Mouse (Mus musculus) testis, adult 2 months (tissue): ENCODE data around the gene Psmb8. TPM values are rescaled to one million over a fixed set of nuclear protein-coding genes. Genes with fewer than 3 reads are reported as not detected.
"Not testable (repeated sequence)": the region's sequence is repeated elsewhere in the genome, so short reads cannot be mapped to it uniquely, and the experiment has no call there.

ENCODE experiments used
- H3K27ac ChIP-seq: fragments of 200-500 bp; 2 replicates; pipeline ENCODE4 v1.5.1; 2012; ENCODE audit warnings: low read depth, low read length; ENCODE audit not compliant: control insufficient read depth, insufficient read depth
- H3K27me3 ChIP-seq: fragments of 200-500 bp; 2 replicates; pipeline ENCODE4 v1.6.1; 2012; ENCODE audit warnings: mild to moderate bottlenecking, low read length, moderate library complexity; ENCODE audit not compliant: control insufficient read depth, insufficient read depth
- H3K36me3 ChIP-seq: fragments of 200-500 bp; 2 replicates; pipeline ENCODE4 v1.6.1; 2012; ENCODE audit warnings: mild to moderate bottlenecking, low read length; ENCODE audit not compliant: control insufficient read depth, insufficient read depth
- H3K4me1 ChIP-seq: fragments of 200-500 bp; 2 replicates; pipeline ENCODE4 v1.6.1; 2012; ENCODE audit warnings: low read length; ENCODE audit not compliant: control insufficient read depth, insufficient read depth
- H3K4me3 ChIP-seq: fragments of 200-500 bp; 2 replicates; pipeline ENCODE4 v1.5.1; 2012; ENCODE audit warnings: low read depth, mild to moderate bottlenecking, low read length, moderate library complexity, mixed read lengths; ENCODE audit not compliant: control insufficient read depth
- CTCF ChIP-seq: fragments of 200-500 bp; IDR thresholded peaks from 2 replicates; pipeline ENCODE4 v1.5.1; 2012; ENCODE audit warnings: low read depth, mild to moderate bottlenecking, inconsistent platforms, low read length, moderate library complexity; ENCODE audit not compliant: control insufficient read depth, insufficient read depth, insufficient replicate concordance
- POLR2A ChIP-seq: fragments of 200-500 bp; IDR thresholded peaks from 2 replicates; pipeline ENCODE4 v1.6.1; 2012; ENCODE audit warnings: low read depth, mild to moderate bottlenecking, inconsistent platforms, low read length, moderate library complexity; ENCODE audit not compliant: control insufficient read depth
- polyA plus RNA-seq: library from polyadenylated mRNA; depleted of rRNA; stranded (reverse); fragments of >200 nt; gene quantifications from 2 replicates; pipeline ENCODE4 v1.2.3, GENCODE M21; 2012

Psmb8 gene
- polyA plus RNA-seq, 1 experiment, result 2.0 TPM

- Histone ChIP-seq H3K36me3 (no peaks in the 10 kb centered on the region), H3K4me3 (no peak overlapping the region), H3K4me1 (no peaks in the 10 kb centered on the region), H3K27me3 (no peaks in the 10 kb centered on the region), H3K27ac (no peak overlapping the region)
- TF ChIP-seq CTCF (no peak), POLR2A (no peak)
Observed at GRCm38 (mm10) chr17:34225426-34225825, 27.9 kb downstream of the Psmb8 start.

DNA sequence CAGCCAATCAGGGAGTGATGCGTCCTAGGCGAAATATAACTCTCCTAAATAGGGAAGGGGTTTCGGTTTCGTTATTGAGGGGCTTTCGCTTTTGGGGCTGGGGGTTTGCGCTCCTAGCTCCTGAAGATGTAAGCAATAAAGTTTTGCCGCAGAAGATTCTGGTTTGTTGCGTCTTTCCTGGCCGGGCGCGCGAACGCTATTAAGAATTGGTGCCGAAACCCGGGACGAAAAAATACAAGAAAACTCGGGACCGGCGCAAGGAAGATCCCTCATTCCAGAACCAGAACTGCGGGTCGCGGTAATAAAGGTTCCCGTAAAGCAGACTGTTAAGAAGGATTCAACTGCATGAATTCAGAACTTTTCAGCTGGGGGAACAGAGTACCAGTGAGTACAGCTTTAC, 28.4 kb downstream of the Psmb8 start:
- H3K4me3 ChIP-seq, H3K4me1 ChIP-seq, H3K36me3 ChIP-seq, H3K27me3 ChIP-seq, H3K27ac ChIP-seq: not testable (repeated sequence)

DNA sequence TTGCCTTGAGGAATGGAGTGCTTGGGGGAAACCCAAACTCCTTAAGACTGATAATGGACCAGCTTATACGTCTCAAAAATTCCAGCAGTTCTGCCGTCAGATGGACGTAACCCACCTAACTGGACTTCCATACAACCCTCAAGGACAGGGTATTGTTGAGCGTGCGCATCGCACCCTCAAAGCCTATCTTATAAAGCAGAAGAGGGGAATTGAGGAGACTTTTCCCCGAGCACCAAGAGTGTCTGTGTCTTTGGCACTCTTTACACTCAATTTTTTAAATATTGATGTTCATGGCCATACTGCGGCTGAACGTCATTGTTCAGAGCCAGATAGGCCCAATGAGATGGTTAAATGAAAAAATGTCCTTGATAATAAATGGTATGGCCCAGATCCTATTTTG, 33.5 kb downstream of the Psmb8 start:
- H3K27me3 ChIP-seq, H3K27ac ChIP-seq, H3K36me3 ChIP-seq, H3K4me3 ChIP-seq, H3K4me1 ChIP-seq: not testable (repeated sequence)

DNA sequence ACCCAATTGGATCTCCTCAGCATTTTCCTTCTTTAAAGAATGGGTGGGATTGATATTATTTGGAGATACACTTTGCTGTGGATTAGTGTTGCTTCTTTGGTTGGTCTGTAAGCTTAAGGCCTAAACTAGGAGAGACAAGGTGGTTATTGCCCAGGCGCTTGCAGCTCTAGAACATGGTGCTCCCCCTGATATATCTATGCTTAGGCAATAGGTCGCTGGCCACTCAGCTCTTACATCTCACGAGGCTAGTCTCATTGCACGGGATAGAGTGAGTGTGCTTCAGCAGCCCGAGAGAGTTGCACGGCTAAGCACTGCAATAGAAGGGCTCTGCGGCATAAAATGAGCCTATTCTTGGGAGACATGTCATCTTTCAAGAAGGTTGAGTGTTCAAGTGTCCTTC, 34.5 kb downstream of the Psmb8 start:
- H3K36me3 ChIP-seq, H3K27ac ChIP-seq, H3K4me1 ChIP-seq, H3K4me3 ChIP-seq, H3K27me3 ChIP-seq: not testable (repeated sequence)

GRCm38 (mm10) chr17:34234926-34235325, 37.4 kb downstream of the Psmb8 start:
- Histone ChIP-seq H3K4me3 (no peak overlapping the region), H3K36me3 (no peaks in the 10 kb centered on the region), H3K27me3 (no peaks in the 10 kb centered on the region), H3K27ac (no peak overlapping the region), H3K4me1 (no peaks in the 10 kb centered on the region)
- no peak for TF ChIP-seq POLR2A
- TF ChIP-seq CTCF, result peak; percentile 63; the same call in 1 of the 2 replicates

GRCm38 (mm10) chr17:34236691-34237090, 39.2 kb downstream of the Psmb8 start:
- Histone ChIP-seq H3K27ac (no peak overlapping the region), H3K4me3 (no peak overlapping the region), H3K27me3 (no peaks in the 10 kb centered on the region), H3K4me1 (no peaks in the 10 kb centered on the region), H3K36me3 (no peaks in the 10 kb centered on the region)
- no peak for TF ChIP-seq POLR2A
- TF ChIP-seq CTCF, result no peak

DNA sequence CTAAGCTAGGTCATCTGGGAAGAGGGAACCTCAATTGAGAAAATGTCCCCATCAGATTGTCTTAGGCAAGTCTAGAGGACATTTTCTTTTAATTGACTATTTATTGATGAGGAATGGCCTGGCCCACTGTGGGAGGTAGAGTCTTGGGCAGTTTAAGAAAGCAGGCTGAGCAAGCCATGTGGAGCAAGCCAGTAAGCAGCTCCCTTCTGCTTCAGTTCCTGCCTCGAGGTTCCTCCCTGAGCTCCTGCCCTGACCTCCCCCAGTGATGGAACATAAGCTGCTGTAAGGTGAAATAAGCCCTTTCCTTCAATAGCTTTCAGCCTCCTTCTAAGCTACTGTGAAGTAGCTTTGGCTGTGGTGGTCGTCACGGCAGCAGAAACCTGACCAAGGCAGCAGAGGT, 40.2 kb downstream of the Psmb8 start:
- Histone ChIP-seq H3K27me3 (no peaks in the 10 kb centered on the region), H3K4me1 (no peaks in the 10 kb centered on the region), H3K4me3 (no peak overlapping the region), H3K36me3 (no peaks in the 10 kb centered on the region), H3K27ac (no peak overlapping the region)
- TF ChIP-seq CTCF (no peak), POLR2A (no peak)

GRCm38 (mm10) chr17:34238706-34239105, 41.2 kb downstream of the Psmb8 start, which contains the start of gene H2-Ob:
TSS of gene H2-Ob (plus strand) at chr17:34238903.
- Histone ChIP-seq H3K4me1 (no peaks in the 10 kb centered on the region), H3K27me3 (no peaks in the 10 kb centered on the region), H3K36me3 (no peaks in the 10 kb centered on the region), H3K4me3 (no peak within 1 kb of the TSS), H3K27ac (no peak within 1 kb of the TSS)
- TF ChIP-seq POLR2A (no peak), CTCF (no peak)
